In genomic region chr7:28179228-28179627, GRCm38 (mm10) we compare ENCODE assay signal across 8 mouse cellular contexts. TPM values are rescaled to one million over a fixed set of nuclear protein-coding genes. Genes with fewer than 3 reads are reported as not detected.
DNase-seq lines count a peak whose midpoint lies in the region; ATAC-seq and TF ChIP-seq lines count a peak whose summit lies in the region.

Gene Dyrk1b, plus strand, starts transcription at chr7:28179469.

- peak within 1 kb of the TSS; percentile 93 for H3K4me2 ChIP-seq in heart, embryonic 14.5 days (ENCODE audit: low read length)
- peak within 1 kb of the TSS; percentile 71 for H3K4me2 ChIP-seq in liver, embryonic 11.5 days
- H3K4me2 ChIP-seq in myocyte (ENCODE audit: low read depth): peak within 1 kb of the TSS; percentile 88

- peak; percentile 90 for ATAC-seq in heart, embryonic 14.5 days (ENCODE audit: insufficient number of reproducible peaks, insufficient read depth, low FRiP score, low read depth)
- ATAC-seq in liver, embryonic 11.5 days (replicated peaks; ENCODE audit: low FRiP score): peak; percentile 86

- no peaks in the 10 kb centered on the region for H3K27me3 ChIP-seq in forebrain, embryonic 10.5 days (ENCODE audit: poor library complexity, severe bottlenecking)
- no peaks in the 10 kb centered on the region for H3K27me3 ChIP-seq in heart, embryonic 14.5 days (ENCODE audit: control insufficient read depth, insufficient read depth, low read length)
- H3K27me3 ChIP-seq in liver, embryonic 11.5 days (replicated peaks; ENCODE audit: control insufficient read depth, insufficient read depth, low read length): no peaks in the 10 kb centered on the region
- H3K27me3 ChIP-seq in myocyte (ENCODE audit: control insufficient read depth, insufficient read depth, insufficient read length): no peaks in the 10 kb centered on the region

- H3K9ac ChIP-seq in heart, embryonic 14.5 days (ENCODE audit: low read length): peak within 1 kb of the TSS; percentile 89
- peak within 1 kb of the TSS; percentile 74 for H3K9ac ChIP-seq in liver, embryonic 11.5 days (ENCODE audit: low read depth, low read length)

- H3K36me3 ChIP-seq in forebrain, embryonic 10.5 days (replicated peaks): peaks cover 82% of the 10 kb centered on the region
- H3K36me3 ChIP-seq in heart, embryonic 14.5 days (ENCODE audit: control insufficient read depth, insufficient read depth, low read length): peaks cover 76% of the 10 kb centered on the region
- H3K36me3 ChIP-seq in liver, embryonic 11.5 days (ENCODE audit: control insufficient read depth, insufficient read depth, low read length): peaks cover 54% of the 10 kb centered on the region
- H3K36me3 ChIP-seq in myocyte (ENCODE audit: control insufficient read depth, insufficient read depth): peaks cover 30% of the 10 kb centered on the region

- peak; percentile 48 for TF ChIP-seq POLR2A in myocyte (IDR thresholded peaks at IDR 0.05; ENCODE audit: insufficient read length, low read depth)

- DNase-seq in CD8-positive naive resting alpha-beta T cell, adult 2 months (ENCODE audit: low read depth in 2 of 2, low spot score in 2 of 2): peak; percentile 97 to 99
- peak; percentile 95 for DNase-seq in c-Kit-positive CD71-positive TER-119-negative erythroid progenitor cells, embryonic 14.5 days (ENCODE audit: low read depth)
- DNase-seq in forebrain, embryonic 10.5 days (ENCODE audit: extremely low spot score, low spot score): peak; percentile 98
- DNase-seq in kidney, postnatal 10 days: peak; percentile 99
- DNase-seq in liver, embryonic 11.5 days (ENCODE audit: low spot score): peak; percentile 99
- peak; percentile 98 for DNase-seq in spleen, postnatal 4 days (ENCODE audit: low spot score in 2 of 2)

- no peaks in the 10 kb centered on the region for H3K9me3 ChIP-seq in forebrain, embryonic 10.5 days
- H3K9me3 ChIP-seq in heart, embryonic 14.5 days (ENCODE audit: control insufficient read depth, low read length): no peaks in the 10 kb centered on the region
- H3K9me3 ChIP-seq in liver, embryonic 11.5 days (ENCODE audit: control insufficient read depth, low read length): no peaks in the 10 kb centered on the region

- H3ac ChIP-seq in myocyte (ENCODE audit: control insufficient read depth, insufficient read length): peak within 1 kb of the TSS; percentile 79

- peak within 1 kb of the TSS; percentile 91 for H3K4me3 ChIP-seq in forebrain, embryonic 10.5 days
- H3K4me3 ChIP-seq in heart, embryonic 14.5 days (ENCODE audit: control insufficient read depth in 1 of 2, insufficient read depth in 1 of 2, low read depth in 1 of 2, low read length in 2 of 2): peak within 1 kb of the TSS; percentile 90 to 98
- H3K4me3 ChIP-seq in liver, embryonic 11.5 days (ENCODE audit: low read depth, low read length): peak within 1 kb of the TSS; percentile 91
- H3K4me3 ChIP-seq in myocyte: peak within 1 kb of the TSS; percentile 46

- WGBS in forebrain, embryonic 10.5 days: 0% methylated on average over 25 of the region's 25 CpGs
- 0% methylated on average over 25 of the region's 25 CpGs for WGBS in heart, embryonic 14.5 days
- WGBS in liver, embryonic 11.5 days: under 1% methylated on average over 25 of the region's 25 CpGs

- peak within 1 kb of the TSS; percentile 98 for H3K27ac ChIP-seq in forebrain, embryonic 10.5 days
- H3K27ac ChIP-seq in heart, embryonic 14.5 days (replicated peaks in 1 of 2; ENCODE audit: control insufficient read depth in 1 of 2, insufficient read depth in 1 of 2, low read depth in 2 of 2, low read length in 2 of 2): peak within 1 kb of the TSS; percentile 47 to 86
- peak within 1 kb of the TSS; percentile 77 for H3K27ac ChIP-seq in liver, embryonic 11.5 days (ENCODE audit: low read depth, low read length)

- H3K4me1 ChIP-seq in forebrain, embryonic 10.5 days: peaks cover 20% of the 10 kb centered on the region
- H3K4me1 ChIP-seq in heart, embryonic 14.5 days (ENCODE audit: control insufficient read depth in 2 of 2, insufficient read depth in 2 of 2, low read length in 2 of 2): peaks cover 5 to 9% of the 10 kb centered on the region in 2 experiments; a peak in 3 of 4 replicates
- peaks cover 14% of the 10 kb centered on the region for H3K4me1 ChIP-seq in liver, embryonic 11.5 days (replicated peaks; ENCODE audit: control insufficient read depth, insufficient read depth, low read length)

- H3K79me2 ChIP-seq in myocyte (ENCODE audit: control insufficient read depth, insufficient read depth): peaks cover 7% of the 10 kb centered on the region

TF ChIP-seq in myocyte, 11 proteins besides CTCF, POLR2A, EP300 and RAD21:
- TF ChIP-seq POLR2AphosphoS2 (IDR thresholded peaks at IDR 0.05; ENCODE audit: insufficient read length, low read depth) (peak; percentile 89), CEBPB (IDR thresholded peaks at IDR 0.05; ENCODE audit: insufficient read depth, poor library complexity, severe bottlenecking) (no peak), TCF12 (IDR thresholded peaks at IDR 0.05; ENCODE audit: insufficient read depth, poor library complexity, severe bottlenecking) (no peak), USF1 (IDR thresholded peaks at IDR 0.05; ENCODE audit: low read depth) (peak; percentile 98), TCF3 (IDR thresholded peaks at IDR 0.05; ENCODE audit: insufficient read length, low read depth) (no peak), MAX (IDR thresholded peaks at IDR 0.05; ENCODE audit: low read depth) (peak; percentile 28), MYOD1 (IDR thresholded peaks at IDR 0.05; ENCODE audit: control insufficient read depth in 1 of 3, insufficient read length in 2 of 3, low read depth in 2 of 3) (peak in 1 of 3 experiments; percentile 22)

RNA-seq across cellular contexts. Expression of gene Dyrk1b, which starts in this region (rescaled TPM):
- polyA plus RNA-seq in forebrain, embryonic 10.5 days (2016; fragmentation: Nextera tagmentation; extraction: Ambion mirVana): 12.5 and 13.7 TPM in 2 replicates
- polyA plus RNA-seq in heart, embryonic 14.5 days (2014; fragmentation: Nextera tagmentation; extraction: Ambion mirVana): 10.7 and 11.7 TPM in 2 replicates
- polyA plus RNA-seq in liver, embryonic 11.5 days (2014; fragmentation: Nextera tagmentation; extraction: Ambion mirVana): 5.2 and 6.0 TPM in 2 replicates
- polyA plus RNA-seq in myocyte (2012; fragmentation: generic; extraction: Trizol): 25.1 TPM

Comparison
In these comparisons a context has a peak if more than half of its experiments do, and no peak if none do; other contexts are left out.
1. Peak in every context shown above with its lines: DNase-seq, ATAC-seq, H3K4me3 ChIP-seq and H3K27ac ChIP-seq.